Mouse (Mus musculus): ENCODE data around the gene Cep41. TPM values are rescaled to one million over a fixed set of nuclear protein-coding genes. Genes with fewer than 3 reads are reported as not detected.
A peak's percentile ranks its signal among the peaks of the same experiment; 100 is the strongest.

Gene Cep41
- polyA plus RNA-seq, 1 experiment from 2014 or later = 4.7 TPM

- DNase-seq (ENCODE audit: low spot score) (no peak), ATAC-seq (ENCODE audit: low FRiP score, low TSS enrichment) (peak; percentile 21; the same call in 1 of the 2 replicates)
- Histone ChIP-seq H3K27me3 (ENCODE audit: control insufficient read depth, insufficient read depth, low read length) (no peaks in the 10 kb centered on the region), H3K9ac (ENCODE audit: low read length) (no peak overlapping the region), H3K27ac (replicated peaks) (0 out of 2 replicates have a peak overlapping the region, but pooled peaks have one; percentile 30), H3K36me3 (ENCODE audit: control insufficient read depth, insufficient read depth, low read length) (no peaks in the 10 kb centered on the region), H3K4me2 (replicated peaks; ENCODE audit: low read depth) (no peak overlapping the region), H3K4me1 (replicated peaks; ENCODE audit: control insufficient read depth, insufficient read depth) (no peaks in the 10 kb centered on the region), H3K4me3 (ENCODE audit: low read depth, low read length) (no peak overlapping the region), H3K9me3 (ENCODE audit: control insufficient read depth, low read length) (no peaks in the 10 kb centered on the region; the same call in 1 of the 2 replicates)
- no peak for TF ChIP-seq CTCF (IDR thresholded peaks at IDR 0.05; ENCODE audit: low read depth)
- no peak for TF ChIP-seq EP300 (optimal IDR thresholded peaks at IDR 0.05)
- WGBS = 32% methylated on average over 12 of the region's 12 CpGs
These were observed 36.9 kb upstream of the Cep41 start for GRCm38 (mm10) chr6:30730301-30730971.

- Histone ChIP-seq H3K4me1 (replicated peaks; ENCODE audit: control insufficient read depth, insufficient read depth) (peaks cover 4% of the 10 kb centered on the region; the same call in 1 of the 2 replicates), H3K4me3 (ENCODE audit: low read depth, low read length) (no peak within 1 kb of the TSS), H3K27me3 (ENCODE audit: control insufficient read depth, insufficient read depth, low read length) (no peaks in the 10 kb centered on the region), H3K36me3 (ENCODE audit: control insufficient read depth, insufficient read depth, low read length) (no peaks in the 10 kb centered on the region), H3K27ac (replicated peaks) (no peak within 1 kb of the TSS), H3K9ac (ENCODE audit: low read length) (no peak within 1 kb of the TSS), H3K9me3 (ENCODE audit: control insufficient read depth, low read length) (no peaks in the 10 kb centered on the region), H3K4me2 (replicated peaks; ENCODE audit: low read depth) (no peak within 1 kb of the TSS)
- no peak for DNase-seq (ENCODE audit: low spot score)
- no peak for TF ChIP-seq EP300 (optimal IDR thresholded peaks at IDR 0.05)
- TF ChIP-seq CTCF (IDR thresholded peaks at IDR 0.05; ENCODE audit: low read depth) = no peak
- no peak for ATAC-seq (ENCODE audit: low FRiP score, low TSS enrichment)
- 64% methylated on average over 7 of the region's 7 CpGs for WGBS
These were observed 29.8 kb upstream of the Cep41 start, which contains the start of gene Mest for GRCm38 (mm10) chr6:30723331-30723730. Mest (plus strand) TSS chr6:30723547.

GRCm38 (mm10) chr6:30722385-30723164, 29.0 kb upstream of the Cep41 start:
- DNase-seq (ENCODE audit: low spot score) (no peak), ATAC-seq (ENCODE audit: low FRiP score, low TSS enrichment) (no peak)
- 74% methylated on average over 4 of the region's 4 CpGs for WGBS
- Histone ChIP-seq H3K9me3 (ENCODE audit: control insufficient read depth, low read length) (no peaks in the 10 kb centered on the region), H3K27me3 (ENCODE audit: control insufficient read depth, insufficient read depth, low read length) (no peaks in the 10 kb centered on the region), H3K4me1 (replicated peaks; ENCODE audit: control insufficient read depth, insufficient read depth) (peaks cover 4% of the 10 kb centered on the region; the same call in 1 of the 2 replicates), H3K36me3 (ENCODE audit: control insufficient read depth, insufficient read depth, low read length) (no peaks in the 10 kb centered on the region), H3K4me3 (ENCODE audit: low read depth, low read length) (no peak overlapping the region), H3K4me2 (replicated peaks; ENCODE audit: low read depth) (no peak overlapping the region), H3K27ac (replicated peaks) (no peak overlapping the region), H3K9ac (ENCODE audit: low read length) (no peak overlapping the region)
- TF ChIP-seq CTCF (IDR thresholded peaks at IDR 0.05; ENCODE audit: low read depth) (no peak), EP300 (optimal IDR thresholded peaks at IDR 0.05) (no peak)

- Histone ChIP-seq H3K36me3 (ENCODE audit: control insufficient read depth, insufficient read depth, low read length) (no peaks in the 10 kb centered on the region), H3K4me3 (ENCODE audit: low read depth, low read length) (no peak overlapping the region), H3K4me2 (replicated peaks; ENCODE audit: low read depth) (no peak overlapping the region), H3K4me1 (replicated peaks; ENCODE audit: control insufficient read depth, insufficient read depth) (peaks cover 4% of the 10 kb centered on the region; the same call in 1 of the 2 replicates), H3K27ac (replicated peaks) (no peak overlapping the region), H3K9me3 (ENCODE audit: control insufficient read depth, low read length) (no peaks in the 10 kb centered on the region), H3K9ac (ENCODE audit: low read length) (no peak overlapping the region), H3K27me3 (ENCODE audit: control insufficient read depth, insufficient read depth, low read length) (no peaks in the 10 kb centered on the region)
- ATAC-seq (ENCODE audit: low FRiP score, low TSS enrichment) = no peak
- TF ChIP-seq EP300 (optimal IDR thresholded peaks at IDR 0.05) (no peak), CTCF (IDR thresholded peaks at IDR 0.05; ENCODE audit: low read depth) (no peak)
- 58% methylated on average over 7 of the region's 7 CpGs for WGBS
- DNase-seq (ENCODE audit: low spot score) = no peak
These were observed 23.2 kb upstream of the Cep41 start for GRCm38 (mm10) chr6:30716796-30717195.

- H3K27ac ChIP-seq (replicated peaks) = 0 out of 2 replicates have a peak overlapping the region, but pooled peaks have one; percentile 18
These were observed 21.4 kb upstream of the Cep41 start for GRCm38 (mm10) chr6:30714891-30715471.

More at GRCm38 (mm10) chr6:30714891-30715471, 21.4 kb upstream of the Cep41 start:
- Histone ChIP-seq H3K9ac (ENCODE audit: low read length) (no peak overlapping the region), H3K9me3 (ENCODE audit: control insufficient read depth, low read length) (no peaks in the 10 kb centered on the region), H3K27me3 (ENCODE audit: control insufficient read depth, insufficient read depth, low read length) (no peaks in the 10 kb centered on the region), H3K36me3 (ENCODE audit: control insufficient read depth, insufficient read depth, low read length) (no peaks in the 10 kb centered on the region), H3K4me3 (ENCODE audit: low read depth, low read length) (no peak overlapping the region), H3K4me1 (replicated peaks; ENCODE audit: control insufficient read depth, insufficient read depth) (0 out of 2 replicates have a peak, but pooled peaks cover 2% of the 10 kb centered on the region), H3K4me2 (replicated peaks; ENCODE audit: low read depth) (no peak overlapping the region)
- 65% methylated on average over 5 of the region's 5 CpGs for WGBS
- no peak for TF ChIP-seq CTCF (IDR thresholded peaks at IDR 0.05; ENCODE audit: low read depth)
- TF ChIP-seq EP300 (optimal IDR thresholded peaks at IDR 0.05) = no peak
- DNase-seq (ENCODE audit: low spot score) (no peak), ATAC-seq (ENCODE audit: low FRiP score, low TSS enrichment) (no peak)

Data from stomach, postnatal 0 days (tissue).